Mouse (Mus musculus): ENCODE results near the gene Nos1ap. TPM values are rescaled to one million over a fixed set of nuclear protein-coding genes. Genes with fewer than 3 reads are reported as not detected.

Nos1ap gene
- polyA plus RNA-seq, 1 experiment, result 3.5 TPM

- TF ChIP-seq POLR2A (IDR thresholded peaks at IDR 0.05; ENCODE audit: low read depth, low read length), result no peak
- no peak for TF ChIP-seq CTCF (IDR thresholded peaks at IDR 0.05; ENCODE audit: borderline replicate concordance, insufficient read depth, low read length)
- Histone ChIP-seq H3K4me3 (ENCODE audit: insufficient read depth, low read length) (no peak overlapping the region), H3K4me1 (ENCODE audit: control insufficient read depth, insufficient read depth, low read length) (peaks cover 4% of the 10 kb centered on the region; the same call in 1 of the 2 replicates), H3K27ac (ENCODE audit: insufficient read depth, low read length) (no peak overlapping the region)
Observed at GRCm38 (mm10) chr1:170535221-170535620, 54.4 kb downstream of the Nos1ap start.

GRCm38 (mm10) chr1:170531286-170531685 is 58.4 kb downstream of the Nos1ap start:
- no peak for TF ChIP-seq CTCF (IDR thresholded peaks at IDR 0.05; ENCODE audit: borderline replicate concordance, insufficient read depth, low read length)
- TF ChIP-seq POLR2A (IDR thresholded peaks at IDR 0.05; ENCODE audit: low read depth, low read length), result no peak
- H3K27ac ChIP-seq (ENCODE audit: insufficient read depth, low read length), result no peak overlapping the region
- no peaks in the 10 kb centered on the region for H3K4me1 ChIP-seq (ENCODE audit: control insufficient read depth, insufficient read depth, low read length)
- no peak overlapping the region for H3K4me3 ChIP-seq (ENCODE audit: insufficient read depth, low read length)

GRCm38 (mm10) chr1:170530456-170530855 is 59.2 kb downstream of the Nos1ap start:
- Histone ChIP-seq H3K4me1 (ENCODE audit: control insufficient read depth, insufficient read depth, low read length) (no peaks in the 10 kb centered on the region), H3K4me3 (ENCODE audit: insufficient read depth, low read length) (no peak overlapping the region), H3K27ac (ENCODE audit: insufficient read depth, low read length) (no peak overlapping the region)
- TF ChIP-seq POLR2A (IDR thresholded peaks at IDR 0.05; ENCODE audit: low read depth, low read length) (no peak), CTCF (IDR thresholded peaks at IDR 0.05; ENCODE audit: borderline replicate concordance, insufficient read depth, low read length) (no peak)

GRCm38 (mm10) chr1:170522891-170523290 is 66.8 kb downstream of the Nos1ap start:
- no peak for TF ChIP-seq POLR2A (IDR thresholded peaks at IDR 0.05; ENCODE audit: low read depth, low read length)
- no peak for TF ChIP-seq CTCF (IDR thresholded peaks at IDR 0.05; ENCODE audit: borderline replicate concordance, insufficient read depth, low read length)
- Histone ChIP-seq H3K4me3 (ENCODE audit: insufficient read depth, low read length) (no peak overlapping the region), H3K27ac (ENCODE audit: insufficient read depth, low read length) (no peak overlapping the region), H3K4me1 (ENCODE audit: control insufficient read depth, insufficient read depth, low read length) (no peaks in the 10 kb centered on the region)

- H3K27ac ChIP-seq (ENCODE audit: insufficient read depth, low read length), result no peak overlapping the region
Observed at GRCm38 (mm10) chr1:170521520-170522205, 68.0 kb downstream of the Nos1ap start.

GRCm38 (mm10) chr1:170520206-170520605 is 69.5 kb downstream of the Nos1ap start:
- H3K4me3 ChIP-seq (ENCODE audit: insufficient read depth, low read length), result no peak overlapping the region
- H3K27ac ChIP-seq (ENCODE audit: insufficient read depth, low read length), result no peak overlapping the region
- TF ChIP-seq POLR2A (IDR thresholded peaks at IDR 0.05; ENCODE audit: low read depth, low read length), result no peak
- no peak for TF ChIP-seq CTCF (IDR thresholded peaks at IDR 0.05; ENCODE audit: borderline replicate concordance, insufficient read depth, low read length)
- no peaks in the 10 kb centered on the region for H3K4me1 ChIP-seq (ENCODE audit: control insufficient read depth, insufficient read depth, low read length)

More at GRCm38 (mm10) chr1:170521520-170522205, 68.0 kb downstream of the Nos1ap start:
- TF ChIP-seq CTCF (IDR thresholded peaks at IDR 0.05; ENCODE audit: borderline replicate concordance, insufficient read depth, low read length) (no peak), POLR2A (IDR thresholded peaks at IDR 0.05; ENCODE audit: low read depth, low read length) (no peak)
- Histone ChIP-seq H3K4me3 (ENCODE audit: insufficient read depth, low read length) (no peak overlapping the region), H3K4me1 (ENCODE audit: control insufficient read depth, insufficient read depth, low read length) (no peaks in the 10 kb centered on the region)

- H3K27ac ChIP-seq (ENCODE audit: insufficient read depth, low read length), result no peak overlapping the region
Observed at GRCm38 (mm10) chr1:170519631-170520030, 70.0 kb downstream of the Nos1ap start.

GRCm38 (mm10) chr1:170516182-170516581 is 73.5 kb downstream of the Nos1ap start:
- Histone ChIP-seq H3K4me1 (ENCODE audit: control insufficient read depth, insufficient read depth, low read length) (no peaks in the 10 kb centered on the region), H3K27ac (ENCODE audit: insufficient read depth, low read length) (no peak overlapping the region), H3K4me3 (ENCODE audit: insufficient read depth, low read length) (no peak overlapping the region)
- no peak for TF ChIP-seq POLR2A (IDR thresholded peaks at IDR 0.05; ENCODE audit: low read depth, low read length)
- no peak for TF ChIP-seq CTCF (IDR thresholded peaks at IDR 0.05; ENCODE audit: borderline replicate concordance, insufficient read depth, low read length)

More at GRCm38 (mm10) chr1:170519631-170520030, 70.0 kb downstream of the Nos1ap start:
- TF ChIP-seq CTCF (IDR thresholded peaks at IDR 0.05; ENCODE audit: borderline replicate concordance, insufficient read depth, low read length) (no peak), POLR2A (IDR thresholded peaks at IDR 0.05; ENCODE audit: low read depth, low read length) (no peak)
- Histone ChIP-seq H3K4me3 (ENCODE audit: insufficient read depth, low read length) (no peak overlapping the region), H3K4me1 (ENCODE audit: control insufficient read depth, insufficient read depth, low read length) (no peaks in the 10 kb centered on the region)

- Histone ChIP-seq H3K4me1 (ENCODE audit: control insufficient read depth, insufficient read depth, low read length) (no peaks in the 10 kb centered on the region), H3K4me3 (ENCODE audit: insufficient read depth, low read length) (no peak overlapping the region), H3K27ac (ENCODE audit: insufficient read depth, low read length) (no peak overlapping the region)
- TF ChIP-seq CTCF (IDR thresholded peaks at IDR 0.05; ENCODE audit: borderline replicate concordance, insufficient read depth, low read length) (no peak), POLR2A (IDR thresholded peaks at IDR 0.05; ENCODE audit: low read depth, low read length) (no peak)
Observed at GRCm38 (mm10) chr1:170515455-170515854, 74.2 kb downstream of the Nos1ap start.

- no peak overlapping the region for H3K27ac ChIP-seq (ENCODE audit: insufficient read depth, low read length)
- TF ChIP-seq POLR2A (IDR thresholded peaks at IDR 0.05; ENCODE audit: low read depth, low read length), result no peak
- TF ChIP-seq CTCF (IDR thresholded peaks at IDR 0.05; ENCODE audit: borderline replicate concordance, insufficient read depth, low read length), result no peak
- H3K4me3 ChIP-seq (ENCODE audit: insufficient read depth, low read length), result no peak overlapping the region
- no peaks in the 10 kb centered on the region for H3K4me1 ChIP-seq (ENCODE audit: control insufficient read depth, insufficient read depth, low read length)
Observed at GRCm38 (mm10) chr1:170514226-170514625, 75.4 kb downstream of the Nos1ap start.

Measured in embryonic fibroblast, embryonic 13.5 days (primary cell).